Mouse (Mus musculus) MEL (cell line): Measurements from ENCODE around the gene Shbg. TPM values are rescaled to one million over a fixed set of nuclear protein-coding genes. Genes with fewer than 3 reads are reported as not detected.
A peak's percentile ranks its signal among the peaks of the same experiment; 100 is the strongest.

Source experiments
- DNase-seq: peaks from one replicate; pipeline ENCODE4 v3.0.0; 2011; ENCODE audit warnings: low read depth, low spot score
- H3K27ac ChIP-seq: 2 replicates; pipeline ENCODE4 v1.5.1; 2012; ENCODE audit warnings: low read depth, mild to moderate bottlenecking, control low read depth, low read length, moderate library complexity; ENCODE audit not compliant: control insufficient read depth
- H3K27me3 ChIP-seq, 2 experiments: fragments of 150-350 bp in 1 of 2; sonication (generic) in 1 of 2; 2 replicates each; pipeline ENCODE4 v1.6.1; 2012; ENCODE audit warnings: low read length in 2 of 2, mild to moderate bottlenecking in 2 of 2, improper control_type of control experiment in 1 of 2, moderate library complexity in 1 of 2; ENCODE audit not compliant: insufficient read depth in 2 of 2, control insufficient read depth in 1 of 2
- H3K36me3 ChIP-seq, 2 experiments: 2 replicates each; pipeline ENCODE4 v1.6.1; 2012 to 2014; ENCODE audit warnings: low read length in 2 of 2, improper control_type of control experiment in 1 of 2, inconsistent platforms in 1 of 2, mild to moderate bottlenecking in 1 of 2; ENCODE audit not compliant: insufficient read depth in 2 of 2, control insufficient read depth in 1 of 2
- H3K4me1 ChIP-seq, 2 experiments: fragments of 150-350 bp in 1 of 2; sonication (generic) in 1 of 2; 2 replicates each; pipeline ENCODE4 v1.6.1; 2012; ENCODE audit warnings: low read length in 2 of 2, improper control_type of control experiment in 1 of 2, mild to moderate bottlenecking in 1 of 2; ENCODE audit not compliant: insufficient read depth in 2 of 2, control insufficient read depth in 1 of 2
- H3K4me3 ChIP-seq, 2 experiments: fragments of 150-350 bp in 1 of 2; sonication (generic) in 1 of 2; 2 replicates each; pipeline ENCODE4 v1.5.1; 2012; ENCODE audit warnings: low read depth in 2 of 2, low read length in 2 of 2, mild to moderate bottlenecking in 2 of 2, moderate library complexity in 2 of 2, control low read depth in 1 of 2, improper control_type of control experiment in 1 of 2; ENCODE audit not compliant: control insufficient read depth in 1 of 2, insufficient read depth in 1 of 2
- H3K79me2 ChIP-seq: 2 replicates; pipeline ENCODE4 v1.6.1; 2012; ENCODE audit warnings: mild to moderate bottlenecking, low read length, moderate library complexity; ENCODE audit not compliant: control insufficient read depth, poor library complexity, insufficient read depth
- H3K9ac ChIP-seq: 2 replicates; pipeline ENCODE4 v1.6.1; 2012; ENCODE audit warnings: low read depth, mild to moderate bottlenecking, control low read depth, low read length, moderate library complexity; ENCODE audit not compliant: control insufficient read depth, poor library complexity, severe bottlenecking
- H3K9me3 ChIP-seq: fragments of 150-350 bp; sonication (generic); replicated peaks from 2 replicates; pipeline ENCODE4 v1.6.1; 2012; ENCODE audit warnings: mild to moderate bottlenecking, low read length, improper control_type of control experiment, moderate library complexity; ENCODE audit not compliant: insufficient read depth
- CTCF ChIP-seq, 3 experiments: IDR thresholded peaks in 2 of 3; conservative IDR thresholded peaks in 1 of 3; 2 replicates each; pipeline ENCODE4 v1.5.1; 2011 to 2012; ENCODE audit warnings: low read length in 3 of 3, low read depth in 2 of 3, mild to moderate bottlenecking in 2 of 3, improper control_type of control experiment in 1 of 3, inconsistent platforms in 1 of 3, mixed read lengths in 1 of 3, moderate library complexity in 1 of 3; ENCODE audit not compliant: control insufficient read depth in 1 of 3, insufficient read depth in 1 of 3, poor library complexity in 1 of 3, severe bottlenecking in 1 of 3
- E2F4 ChIP-seq: IDR thresholded peaks from 2 replicates; pipeline ENCODE4 v1.6.1; 2011; ENCODE audit warnings: low read depth, low read length, improper control_type of control experiment, borderline replicate concordance
- EP300 ChIP-seq, 2 experiments: IDR thresholded peaks; 2 replicates each; pipeline ENCODE4 v1.6.1; 2011; ENCODE audit warnings: improper control_type of control experiment in 2 of 2, low read length in 2 of 2, low read depth in 1 of 2, mild to moderate bottlenecking in 1 of 2
- MAFK ChIP-seq: IDR thresholded peaks from 2 replicates; pipeline ENCODE4 v1.6.1; 2011; ENCODE audit warnings: low read depth, mild to moderate bottlenecking, low read length, improper control_type of control experiment, borderline replicate concordance
- MAZ ChIP-seq: IDR thresholded peaks from 2 replicates; pipeline ENCODE4 v1.6.1; 2012; ENCODE audit warnings: low read depth, mild to moderate bottlenecking, inconsistent platforms, low read length, improper control_type of control experiment
- MYB ChIP-seq: IDR thresholded peaks from 2 replicates; pipeline ENCODE4 v1.6.1; 2011; ENCODE audit warnings: mild to moderate bottlenecking, low read depth, low read length, improper control_type of control experiment
- POLR2A ChIP-seq, 2 experiments: IDR thresholded peaks; 2 replicates each; pipeline ENCODE4 v1.6.1; 2011 to 2012; ENCODE audit warnings: low read length in 2 of 2, mild to moderate bottlenecking in 2 of 2, control low read depth in 1 of 2, improper control_type of control experiment in 1 of 2, low read depth in 1 of 2, moderate library complexity in 1 of 2; ENCODE audit not compliant: control insufficient read depth in 1 of 2, insufficient read depth in 1 of 2, poor library complexity in 1 of 2
- POLR2AphosphoS2 ChIP-seq: IDR thresholded peaks from 2 replicates; pipeline ENCODE4 v1.6.1; 2011; ENCODE audit warnings: low read length, improper control_type of control experiment
- POLR2AphosphoS5 ChIP-seq: IDR thresholded peaks from 2 replicates; pipeline ENCODE4 v1.6.1; 2012; ENCODE audit warnings: low read depth, borderline replicate concordance, mild to moderate bottlenecking, inconsistent platforms, low read length, moderate library complexity, mixed read lengths
- RAD21 ChIP-seq: IDR thresholded peaks from 2 replicates; pipeline ENCODE4 v1.6.1; 2011; ENCODE audit warnings: mild to moderate bottlenecking, low read depth, low read length, improper control_type of control experiment
- RCOR1 ChIP-seq: IDR thresholded peaks from 2 replicates; pipeline ENCODE4 v1.6.1; 2012; ENCODE audit warnings: low read depth, mild to moderate bottlenecking, inconsistent platforms, low read length, improper control_type of control experiment
- ZKSCAN1 ChIP-seq: IDR thresholded peaks from 2 replicates; pipeline ENCODE4 v1.6.1; 2012; ENCODE audit warnings: low read depth, mild to moderate bottlenecking, inconsistent platforms, low read length, improper control_type of control experiment, moderate library complexity
- ZMIZ1 ChIP-seq: IDR thresholded peaks from 2 replicates; pipeline ENCODE4 v1.6.1; 2012; ENCODE audit warnings: low read depth, mild to moderate bottlenecking, inconsistent platforms, low read length, improper control_type of control experiment, moderate library complexity
- ZNF384 ChIP-seq: IDR thresholded peaks from 2 replicates; pipeline ENCODE4 v1.6.1; 2012; ENCODE audit warnings: low read depth, mild to moderate bottlenecking, inconsistent platforms, low read length, improper control_type of control experiment
- polyA plus RNA-seq, 2 experiments: library from polyadenylated mRNA; stranded (reverse) in 1 of 2; unstranded in 1 of 2; fragments of >175 nt in 1 of 2; fragments of >200 nt in 1 of 2; gene quantifications; 2 replicates each; pipeline versions ENCODE4 v1.2.1 to v1.2.4; 2012; ENCODE audit warnings: low replicate concordance in 2 of 2, low read depth in 1 of 2; ENCODE audit not compliant: insufficient read length in 2 of 2, insufficient read depth in 1 of 2, missing spikeins in 1 of 2
- total RNA-seq: library from RNA; depleted of rRNA; stranded (reverse); fragments of 300-350 nt; gene quantifications from 2 replicates; pipeline ENCODE4 v1.2.3, GENCODE M21; 2012

The Shbg gene
- total and polyA plus RNA-seq, 3 experiments = not detected

DNA sequence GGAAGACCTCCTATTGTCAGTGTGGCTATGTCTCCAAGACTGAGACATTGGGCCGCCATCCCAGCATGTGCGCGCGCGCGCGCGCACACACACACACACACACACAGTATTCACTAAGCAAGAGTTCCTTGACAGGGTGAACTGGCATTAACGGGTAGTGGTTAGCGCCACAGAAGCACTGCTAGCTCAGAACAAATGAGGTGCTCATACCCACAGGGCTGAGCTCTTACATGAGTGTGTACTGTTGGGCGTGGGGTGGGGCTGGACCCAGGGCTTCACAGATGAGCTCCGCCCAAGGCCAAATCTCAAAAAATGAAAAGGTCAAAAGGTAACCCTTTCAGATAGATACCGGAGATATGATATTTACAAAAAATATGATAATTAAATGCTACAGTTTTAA, 32.8 kb downstream of the Shbg start:
- Histone ChIP-seq H3K9me3 (no peaks in the 10 kb centered on the region), H3K79me2 (peaks cover 50% of the 10 kb centered on the region), H3K4me1 (peaks cover 16 to 52% of the 10 kb centered on the region in 2 experiments), H3K4me3 (peak overlapping the region; percentile 5 to 11; a peak in 1 of 4 replicates), H3K36me3 (peaks cover 23 to 54% of the 10 kb centered on the region in 2 experiments), H3K9ac (peak overlapping the region; percentile 20), H3K27me3 (no peaks in the 10 kb centered on the region), H3K27ac (peak overlapping the region; percentile 84)
- TF ChIP-seq ZMIZ1 (0 out of 2 replicates have a peak, but pooled peaks have one; percentile 53), POLR2AphosphoS5 (no peak)
- peak; percentile 62 for DNase-seq

DNA sequence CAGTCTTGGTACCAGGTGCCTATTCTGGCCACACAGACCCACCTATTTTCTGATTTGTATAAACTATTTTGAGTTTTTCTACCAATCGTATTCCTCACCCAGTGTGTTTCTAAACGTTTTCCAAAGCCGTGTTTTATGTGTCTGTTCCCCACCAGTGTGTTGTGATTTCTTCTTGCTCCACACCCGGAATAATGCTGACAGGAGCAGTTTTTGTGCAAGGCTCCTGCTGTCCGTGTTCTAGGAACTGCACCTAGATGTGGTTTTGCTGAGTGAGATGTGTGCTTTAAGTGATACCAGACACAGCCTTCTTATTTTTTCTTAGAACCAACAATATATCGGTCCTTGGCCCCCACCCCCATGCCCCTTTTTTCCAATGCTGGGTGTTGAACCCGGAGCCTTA, 33.7 kb downstream of the Shbg start:
- TF ChIP-seq MAZ (no peak), ZKSCAN1 (no peak), E2F4 (no peak), RAD21 (no peak), MYB (no peak), MAFK (0 out of 2 replicates have a peak, but pooled peaks have one; percentile 50), CTCF (IDR thresholded peaks at IDR 0.05 in 2 of 3, conservative IDR thresholded peaks at IDR 0.05 in 1 of 3; ENCODE audit: control insufficient read depth in 1 of 3, insufficient read depth in 1 of 3, low read depth in 2 of 3, low read length in 3 of 3, poor library complexity in 1 of 3, severe bottlenecking in 1 of 3) (no peak), EP300 (IDR thresholded peaks at IDR 0.05; ENCODE audit: low read depth in 1 of 2, low read length in 2 of 2) (no peak), RCOR1 (no peak)

DNA sequence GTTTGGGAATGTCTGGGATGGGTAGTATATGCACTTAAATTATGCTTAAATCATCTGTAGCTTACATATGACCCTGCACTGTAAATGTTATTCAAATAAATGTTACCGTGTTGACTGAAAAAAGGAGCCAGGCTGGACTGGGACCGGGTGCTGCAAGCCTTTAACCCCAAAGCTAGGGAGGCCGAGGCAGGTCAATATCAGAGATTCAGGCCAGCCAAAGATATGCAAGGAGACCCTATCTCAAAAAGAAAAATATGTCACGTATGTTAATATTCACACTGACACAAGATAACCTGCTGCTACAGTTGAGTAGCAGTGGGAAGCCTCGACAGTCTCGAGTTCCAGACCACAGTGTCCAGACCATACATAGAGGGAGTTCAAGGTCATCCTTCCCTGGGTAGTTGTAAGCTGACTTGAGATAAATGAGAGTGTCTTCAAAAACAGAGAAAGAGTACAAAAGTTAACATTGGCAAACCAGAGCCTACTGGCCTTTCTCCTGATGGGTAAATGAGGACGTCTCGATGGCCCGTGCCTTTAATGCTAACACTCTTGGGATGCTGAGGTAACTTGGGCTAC, 35.4 kb downstream of the Shbg start:
- Histone ChIP-seq H3K4me3 (peak overlapping the region; percentile 82 to 91), H3K36me3 (peaks cover 7 to 46% of the 10 kb centered on the region in 2 experiments; a peak in 3 of 4 replicates), H3K27ac (peak overlapping the region; percentile 12; the same call in 1 of the 2 replicates), H3K79me2 (peaks cover 66% of the 10 kb centered on the region), H3K9me3 (no peaks in the 10 kb centered on the region), H3K4me1 (peaks cover 12 to 46% of the 10 kb centered on the region in 2 experiments), H3K27me3 (no peaks in the 10 kb centered on the region), H3K9ac (peak overlapping the region; percentile 94)
- peak; percentile 21; the same call in 1 of the 2 replicates for TF ChIP-seq ZNF384
- no peak for TF ChIP-seq ZMIZ1
- no peak for TF ChIP-seq POLR2AphosphoS2
- TF ChIP-seq POLR2A (IDR thresholded peaks at IDR 0.05; ENCODE audit: control insufficient read depth in 1 of 2, insufficient read depth in 1 of 2, low read depth in 1 of 2, low read length in 2 of 2, poor library complexity in 1 of 2) = no peak
- peak; percentile 25 for DNase-seq

More for the DNA sequence above, 33.7 kb downstream of the Shbg start:
- Histone ChIP-seq H3K79me2 (peaks cover 50% of the 10 kb centered on the region), H3K36me3 (peaks cover 17 to 48% of the 10 kb centered on the region in 2 experiments), H3K9me3 (no peaks in the 10 kb centered on the region), H3K27me3 (no peaks in the 10 kb centered on the region), H3K4me1 (peaks cover 12 to 46% of the 10 kb centered on the region in 2 experiments), H3K27ac (peak overlapping the region; percentile 84; the same call in 1 of the 2 replicates), H3K9ac (0 out of 2 replicates have a peak overlapping the region, but pooled peaks have one; percentile 2), H3K4me3 (no peak overlapping the region)
- peak; percentile 28 for DNase-seq
